Mouse (Mus musculus) heart, postnatal 14 days (tissue): ENCODE measurements around the gene Pkhd1. TPM values are rescaled to one million over a fixed set of nuclear protein-coding genes. Genes with fewer than 3 reads are reported as not detected.
"Not testable (repeated sequence)": the region's sequence is repeated elsewhere in the genome, so short reads cannot be mapped to it uniquely, and the experiment has no call there.

Source experiments
- DNase-seq, 2 experiments: peaks; one replicate each; pipeline ENCODE4 v3.0.0; 2021 to 2022
- intact Hi-C: fragments of 180-260 bp; cut with DNase I; formaldehyde crosslinking; loops from one replicate; pipeline ENCODE4 v1.15.1; 2025
- total RNA-seq, 2 experiments: library from RNA; stranded (reverse); gene quantifications; 2 replicates each; pipeline ENCODE4 v1.2.3; 2021

Gene Pkhd1
- total RNA-seq, 2 experiments from 2014 or later: not detected

- intact Hi-C loops: no loop called here
- no peak for DNase-seq
These were observed 311.7 kb downstream of the Pkhd1 start for GRCm38 (mm10) chr1:20306116-20306515.

DNA sequence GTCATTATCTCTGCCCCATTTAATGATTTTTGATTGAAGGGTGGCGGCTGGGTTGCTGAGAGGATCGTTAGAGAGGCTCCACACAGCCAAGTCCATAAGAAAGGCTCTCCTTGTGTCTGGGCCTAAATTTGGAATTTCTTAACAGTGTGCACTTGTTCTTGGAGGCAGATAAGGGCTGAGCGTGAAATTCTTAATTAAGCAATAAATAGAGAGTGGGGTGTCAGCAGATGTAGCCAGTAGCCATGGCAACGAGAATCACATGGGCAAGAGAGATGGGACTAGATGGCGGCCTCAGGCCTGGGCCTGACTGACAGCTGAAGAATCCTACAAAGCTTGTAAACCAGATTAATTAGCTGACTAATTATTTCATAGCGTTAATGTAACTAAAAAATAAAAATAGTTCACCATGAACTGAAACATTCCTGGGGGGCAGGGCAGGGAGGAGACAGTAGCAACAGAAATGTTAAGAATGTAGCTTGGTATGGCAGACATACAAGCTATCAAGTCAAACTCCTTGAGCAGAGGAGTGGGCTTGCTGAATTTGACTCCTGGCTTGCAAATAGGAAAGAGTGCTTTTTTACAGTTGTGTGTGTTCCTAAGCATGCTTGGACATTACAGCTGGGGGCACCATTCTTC is 314.8 kb downstream of the Pkhd1 start:
- DNase-seq: no peak
- intact Hi-C loops: no loop called here

DNA sequence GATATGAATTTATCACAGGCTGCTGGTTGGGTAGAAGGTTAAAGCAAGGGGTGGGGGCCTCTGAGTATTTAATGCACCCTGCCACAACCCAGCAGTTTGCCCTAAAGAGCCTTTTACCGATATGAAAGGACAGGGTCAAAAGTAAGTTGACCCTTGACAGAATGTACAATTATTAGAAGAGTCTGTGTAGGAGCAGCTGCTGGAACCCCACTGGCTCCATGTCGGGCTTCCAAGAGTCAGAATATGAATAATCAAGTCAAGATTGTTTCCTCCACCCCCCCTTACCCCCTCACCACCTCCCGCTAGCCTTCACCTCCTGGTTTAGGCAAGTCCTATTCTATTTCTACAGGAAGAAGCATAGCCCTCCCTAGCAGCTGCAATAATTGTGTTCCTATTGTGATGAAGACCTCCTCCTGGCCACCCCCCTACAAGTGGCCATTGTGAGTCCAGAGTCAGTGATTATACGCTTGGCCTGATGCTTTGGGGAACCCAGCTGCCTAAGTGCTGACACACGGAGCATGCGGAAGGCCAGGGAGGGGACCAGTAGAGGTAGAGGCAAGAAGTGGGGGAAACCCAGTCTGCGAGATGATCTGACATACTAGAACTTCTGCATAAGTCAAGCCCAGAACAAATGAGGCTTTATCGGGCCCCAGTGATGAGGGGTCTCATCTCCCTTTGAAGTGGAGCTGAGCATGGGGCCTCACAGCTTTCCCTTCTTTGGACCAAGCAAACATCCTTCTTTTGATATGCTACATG is 315.5 kb downstream of the Pkhd1 start:
- intact Hi-C loops: no loop called here
- DNase-seq: no peak

- no peak for DNase-seq
- intact Hi-C loops: no loop called here
These were observed 316.2 kb downstream of the Pkhd1 start for GRCm38 (mm10) chr1:20301631-20302030.

- intact Hi-C loops: no loop called here
- no peak for DNase-seq
These were observed 329.2 kb downstream of the Pkhd1 start for GRCm38 (mm10) chr1:20288696-20289095.

- DNase-seq: no peak
- intact Hi-C loops: no loop called here
These were observed 357.5 kb downstream of the Pkhd1 start for GRCm38 (mm10) chr1:20260403-20260802.

DNA sequence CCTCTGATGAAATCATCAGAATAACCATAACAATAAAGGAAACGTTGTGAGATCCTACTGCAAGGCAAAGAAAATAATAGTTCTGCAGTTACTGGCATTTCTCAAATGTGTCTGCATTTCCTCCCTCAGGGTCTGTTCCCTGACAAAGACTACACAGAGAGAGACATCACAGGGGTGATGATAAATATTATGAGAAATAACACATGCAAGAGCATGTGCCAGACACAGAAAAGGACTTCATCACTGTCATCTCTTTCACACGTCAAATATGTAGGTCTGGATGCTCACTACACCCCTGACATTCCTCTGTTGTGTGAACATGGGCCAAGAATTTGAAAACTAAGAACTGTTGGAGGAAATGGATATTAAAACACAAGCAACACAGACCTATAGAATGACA is 369.7 kb downstream of the Pkhd1 start:
- DNase-seq: no peak
- intact Hi-C loops: no loop called here

- no peak for DNase-seq
- intact Hi-C loops: no loop called here
These were observed 401.2 kb downstream of the Pkhd1 start for GRCm38 (mm10) chr1:20216681-20217080.

DNA sequence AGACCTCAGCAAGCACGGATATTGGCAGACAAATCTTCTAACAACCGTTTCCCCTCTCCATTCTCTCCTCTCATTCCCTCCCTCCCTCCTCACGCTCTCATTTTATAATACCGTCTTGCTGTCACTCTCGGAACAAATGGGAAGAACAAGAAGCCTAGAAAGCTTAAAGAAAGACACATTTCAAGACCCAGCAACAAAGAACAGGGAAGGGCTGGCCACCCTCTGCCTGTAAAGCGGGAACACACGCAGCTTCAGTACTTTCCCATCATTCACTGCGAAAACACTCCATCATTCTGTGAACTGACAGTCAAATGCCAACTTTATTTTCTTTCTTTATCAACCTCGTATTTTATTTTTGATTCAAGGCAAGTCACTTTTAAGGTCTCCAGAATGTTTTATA is 427.4 kb downstream of the Pkhd1 start:
- DNase-seq: no peak
- intact Hi-C loops: no loop called here

DNA sequence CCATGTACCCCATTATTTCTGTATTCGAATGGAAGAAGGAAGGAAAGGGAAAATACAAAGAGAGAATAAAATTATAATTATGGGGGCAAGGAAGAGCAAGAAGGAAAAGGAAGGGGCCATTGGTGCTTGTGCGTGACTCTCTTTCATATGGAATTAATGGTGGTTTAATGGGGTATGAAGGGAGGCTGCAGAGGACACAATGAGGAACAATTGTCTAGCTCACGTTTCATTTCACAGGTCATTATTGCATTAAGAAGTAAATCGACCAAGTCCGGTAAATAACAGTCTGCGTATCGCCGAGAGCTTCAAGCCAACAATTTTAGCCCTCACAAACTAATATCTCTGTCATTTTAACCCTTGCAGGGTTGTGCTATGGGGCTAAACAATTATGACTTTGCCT is 437.7 kb downstream of the Pkhd1 start:
- intact Hi-C loops: no loop called here
- no peak for DNase-seq

DNA sequence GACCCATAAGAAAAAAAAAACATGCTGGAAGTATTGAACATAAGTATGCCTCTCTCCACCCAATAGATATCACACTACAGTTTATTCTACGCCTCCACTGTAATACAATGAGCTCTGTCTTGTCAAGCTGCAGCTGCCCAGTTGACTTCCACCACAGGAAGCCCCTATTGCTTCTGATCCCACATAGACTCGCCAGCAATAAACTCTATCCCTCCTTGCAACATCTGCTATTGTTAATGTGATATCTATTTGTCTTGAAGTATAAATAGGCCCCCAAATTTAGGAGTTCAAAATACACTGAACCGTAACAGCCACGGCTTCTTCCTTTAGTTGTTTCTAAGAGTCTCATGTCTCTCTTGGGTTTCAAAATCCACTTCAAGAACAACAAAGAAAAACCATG is 446.7 kb downstream of the Pkhd1 start:
- intact Hi-C loops: no loop called here
- no peak for DNase-seq

GRCm38 (mm10) chr1:20150627-20151026 is 467.2 kb downstream of the Pkhd1 start:
- intact Hi-C loops, DNase-seq: not testable (repeated sequence)

GRCm38 (mm10) chr1:20150016-20150415 is 467.8 kb downstream of the Pkhd1 start:
- intact Hi-C loops: no loop called here

GRCm38 (mm10) chr1:20136205-20136604 is 481.7 kb downstream of the Pkhd1 start:
- no peak for DNase-seq
- intact Hi-C loops: no loop called here

More at GRCm38 (mm10) chr1:20150016-20150415, 467.8 kb downstream of the Pkhd1 start:
- no peak for DNase-seq

GRCm38 (mm10) chr1:20135065-20135618 is 482.7 kb downstream of the Pkhd1 start:
- intact Hi-C loops: no loop called here
- no peak for DNase-seq

DNA sequence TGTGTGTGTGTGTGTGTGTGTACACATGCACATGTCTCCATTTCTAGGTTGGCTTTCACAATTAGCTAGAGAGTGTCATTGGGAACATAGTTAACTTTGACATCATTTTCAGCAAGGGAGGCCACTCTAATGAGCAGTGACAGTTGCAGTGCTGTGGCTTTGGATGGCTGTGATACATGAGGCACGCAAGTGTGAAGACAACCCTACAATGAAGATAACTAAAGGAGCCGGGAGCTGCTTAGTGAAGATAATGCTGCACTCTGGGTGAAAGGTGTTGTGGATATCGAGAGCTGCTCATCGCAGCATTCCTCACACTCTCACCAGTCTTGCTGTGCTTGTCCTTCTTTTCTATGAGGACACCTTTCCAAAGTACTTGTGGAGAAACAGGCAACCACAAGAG is 484.2 kb downstream of the Pkhd1 start:
- intact Hi-C loops: no loop called here
- DNase-seq: no peak

DNA sequence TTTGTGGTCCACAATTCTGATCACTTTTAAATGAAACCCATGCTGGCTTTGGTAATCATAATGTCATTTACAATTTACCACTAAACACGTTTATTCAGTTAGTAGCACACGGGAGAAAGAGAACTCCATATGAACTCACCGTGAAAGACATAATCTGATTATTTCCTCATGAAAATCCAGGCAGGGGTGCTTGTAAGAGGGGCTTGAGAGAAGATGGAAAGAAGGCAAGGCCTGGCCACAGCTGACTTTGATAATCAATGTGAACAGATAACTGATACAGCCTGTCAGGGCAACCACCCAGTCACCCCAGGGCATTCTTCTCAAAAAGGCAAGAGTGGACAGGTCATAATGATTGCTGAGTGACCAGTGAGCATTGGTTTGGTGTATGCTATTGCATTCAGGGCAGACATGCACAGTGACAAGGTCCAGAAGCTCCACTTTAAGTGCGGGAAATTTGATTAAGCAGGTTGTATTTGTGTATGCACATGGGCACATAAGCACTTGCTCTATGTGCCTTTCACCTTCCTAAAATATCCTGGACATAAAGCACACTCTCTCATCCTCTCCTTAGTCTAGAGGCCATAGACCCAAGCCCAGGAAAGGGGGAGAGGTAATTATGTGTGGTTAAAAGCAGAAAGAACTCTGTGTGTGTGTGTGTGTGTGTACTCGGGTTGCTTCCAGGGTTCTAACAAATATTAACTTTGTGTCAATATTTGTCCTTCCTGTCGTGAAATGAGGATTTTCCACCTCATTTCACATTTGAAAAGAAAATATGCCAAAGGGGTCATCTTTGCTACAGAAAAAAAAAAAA is 485.9 kb downstream of the Pkhd1 start:
- intact Hi-C loops: no loop called here
- no peak for DNase-seq

GRCm38 (mm10) chr1:20117331-20117730 is 500.5 kb downstream of the Pkhd1 start:
- no peak for DNase-seq
- intact Hi-C loops: no loop called here

GRCm38 (mm10) chr1:20069733-20070132 is 548.1 kb downstream of the Pkhd1 start:
- intact Hi-C loops: no loop called here
- no peak for DNase-seq

DNA sequence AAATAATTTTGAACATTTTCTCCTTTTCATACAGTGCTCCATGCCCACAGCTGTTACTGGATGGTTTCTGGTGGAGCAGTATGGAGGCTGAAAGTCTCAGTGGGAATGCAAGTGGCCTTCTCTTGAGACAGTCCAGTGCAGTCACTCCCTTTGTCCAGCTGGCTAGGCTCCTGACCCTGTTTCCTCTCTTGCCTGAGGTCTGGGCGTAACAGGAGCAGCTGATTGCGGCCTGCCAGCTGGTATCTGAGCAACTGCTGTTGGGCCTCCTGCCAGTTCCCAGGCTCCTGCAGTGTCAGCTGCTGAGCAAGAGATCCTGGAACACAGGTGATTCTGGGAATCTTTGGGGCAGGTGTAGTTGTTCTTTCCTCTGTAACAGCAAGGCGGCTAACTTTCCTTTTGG is 559.6 kb downstream of the Pkhd1 start:
- intact Hi-C loops: no loop called here

DNA sequence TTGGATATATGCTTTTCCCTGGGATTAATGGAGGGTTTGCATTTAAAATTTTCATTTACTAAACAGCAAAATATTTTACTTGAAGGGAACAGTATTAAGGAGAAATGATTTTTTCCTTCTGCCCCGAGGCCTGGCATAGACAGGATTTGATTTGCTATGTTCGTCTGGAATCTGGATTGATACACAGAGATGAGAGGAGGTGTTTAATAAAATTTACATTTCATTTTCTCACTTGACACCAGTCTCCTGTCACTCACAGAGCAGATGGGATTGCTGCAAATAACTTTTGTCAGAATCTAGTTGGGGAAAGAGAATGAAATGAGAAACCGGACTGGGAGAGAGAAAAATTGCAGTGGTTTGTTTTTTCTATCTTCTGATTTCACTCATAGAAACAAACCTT is 578.5 kb downstream of the Pkhd1 start:
- intact Hi-C loops: no loop called here
- DNase-seq: no peak

More for the DNA sequence above, 559.6 kb downstream of the Pkhd1 start:
- peak; percentile 56 to 67 for DNase-seq
